In the genomic region with DNA sequence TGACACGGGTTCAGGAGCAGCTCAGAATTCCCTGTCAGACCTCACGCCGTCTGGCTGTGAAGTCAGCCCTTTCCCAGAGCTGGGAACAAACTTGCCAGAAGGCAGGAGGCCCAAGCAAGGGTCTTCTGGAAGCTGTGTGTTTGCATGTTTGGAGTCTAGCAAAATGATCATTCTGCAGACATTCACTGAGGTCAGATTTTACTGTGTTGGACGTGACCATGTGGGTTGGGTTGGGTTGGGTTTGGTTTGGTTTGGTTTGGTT, we compare ENCODE assay signal across 8 mouse cellular contexts. TPM values are rescaled to one million over a fixed set of nuclear protein-coding genes. Genes with fewer than 3 reads are reported as not detected.
DNase-seq lines count a peak whose midpoint lies in the region; ATAC-seq and TF ChIP-seq lines count a peak whose summit lies in the region.

No protein-coding gene starts in this region.

- H3K9me3 ChIP-seq in heart, postnatal 0 days (replicated peaks; ENCODE audit: control insufficient read depth, low read length) = no peaks in the 10 kb centered on the region
- H3K9me3 ChIP-seq in hindbrain, embryonic 14.5 days (ENCODE audit: control insufficient read depth, low read length) = no peaks in the 10 kb centered on the region
- H3K9me3 ChIP-seq in midbrain, embryonic 14.5 days (ENCODE audit: control insufficient read depth, low read length) = no peaks in the 10 kb centered on the region

- 33% methylated on average over 4 of the region's 4 CpGs for WGBS in heart, postnatal 0 days
- 26% methylated on average over 4 of the region's 4 CpGs for WGBS in hindbrain, embryonic 14.5 days
- 31% methylated on average over 4 of the region's 4 CpGs for WGBS in midbrain, embryonic 14.5 days

- no peak for TF ChIP-seq CTCF in heart, postnatal 0 days (IDR thresholded peaks at IDR 0.05; ENCODE audit: low read depth)

- TF ChIP-seq EP300 in heart, postnatal 0 days (IDR thresholded peaks at IDR 0.05; ENCODE audit: low read depth) = no peak

- intact Hi-C loops in heart, postnatal 36 days (cut with DNase I) = no loop called here

- no peak for DNase-seq in heart, postnatal 0 days (ENCODE audit: low spot score)
- DNase-seq in heart, postnatal 36 days = no peak
- peak; percentile 43 for DNase-seq in hindbrain, embryonic 14.5 days (ENCODE audit: low spot score)
- no peak for DNase-seq in midbrain, embryonic 14.5 days
- no peak for DNase-seq in thymus, postnatal 10 days (ENCODE audit: low spot score in 2 of 2)
- DNase-seq in spleen, postnatal 36 days (ENCODE audit: low spot score in 2 of 2) = no peak

- H3K36me3 ChIP-seq in heart, postnatal 0 days (replicated peaks; ENCODE audit: control insufficient read depth, insufficient read depth, low read length) = peaks cover 29% of the 10 kb centered on the region
- peaks cover 15% of the 10 kb centered on the region; the same call in 1 of the 2 replicates for H3K36me3 ChIP-seq in hindbrain, embryonic 14.5 days (replicated peaks; ENCODE audit: control insufficient read depth, insufficient read depth)
- H3K36me3 ChIP-seq in midbrain, embryonic 14.5 days (ENCODE audit: control insufficient read depth, insufficient read depth, low read length) = peaks cover 17% of the 10 kb centered on the region

- 0 out of 2 replicates have a peak overlapping the region, but pooled peaks have one; percentile 44 for H3K9ac ChIP-seq in heart, postnatal 0 days (replicated peaks; ENCODE audit: low read depth, low read length)
- H3K9ac ChIP-seq in hindbrain, embryonic 14.5 days = peak overlapping the region; percentile 55
- peak overlapping the region; percentile 39; the same call in 1 of the 2 replicates for H3K9ac ChIP-seq in midbrain, embryonic 14.5 days (replicated peaks; ENCODE audit: low read length)

- peak overlapping the region; percentile 92 for H3K27ac ChIP-seq in heart, postnatal 0 days (ENCODE audit: low read depth)
- peak overlapping the region; percentile 73 for H3K27ac ChIP-seq in brown adipose tissue, adult 24 weeks (replicated peaks; ENCODE audit: low read depth, low read length)
- peak overlapping the region; percentile 97 for H3K27ac ChIP-seq in hindbrain, embryonic 14.5 days
- H3K27ac ChIP-seq in midbrain, embryonic 14.5 days (replicated peaks; ENCODE audit: low read depth, low read length) = peak overlapping the region; percentile 99

- H3K27me3 ChIP-seq in heart, postnatal 0 days (ENCODE audit: control insufficient read depth, insufficient read depth, low read length) = no peaks in the 10 kb centered on the region
- no peaks in the 10 kb centered on the region for H3K27me3 ChIP-seq in hindbrain, embryonic 14.5 days (ENCODE audit: control insufficient read depth, insufficient read depth, low read length)
- no peaks in the 10 kb centered on the region for H3K27me3 ChIP-seq in midbrain, embryonic 14.5 days (ENCODE audit: control insufficient read depth, insufficient read depth, low read length)

- H3K4me2 ChIP-seq in heart, postnatal 0 days (ENCODE audit: low read depth, low read length) = peak overlapping the region; percentile 42; the same call in 1 of the 2 replicates
- H3K4me2 ChIP-seq in hindbrain, embryonic 14.5 days (replicated peaks) = peak overlapping the region; percentile 10; the same call in 1 of the 2 replicates
- H3K4me2 ChIP-seq in midbrain, embryonic 14.5 days (ENCODE audit: low read length) = peak overlapping the region; percentile 43; the same call in 1 of the 2 replicates

- H3K4me3 ChIP-seq in heart, postnatal 0 days (ENCODE audit: low read depth, low read length) = no peak overlapping the region
- no peak overlapping the region for H3K4me3 ChIP-seq in brown adipose tissue, adult 24 weeks (ENCODE audit: insufficient read depth, low read depth, low read length)
- H3K4me3 ChIP-seq in hindbrain, embryonic 14.5 days (replicated peaks; ENCODE audit: low read length) = no peak overlapping the region
- H3K4me3 ChIP-seq in midbrain, embryonic 14.5 days (replicated peaks; ENCODE audit: low read depth, low read length) = no peak overlapping the region

- ATAC-seq in heart, postnatal 0 days (ENCODE audit: insufficient read depth, low read depth) = no peak; the same call in 1 of the 2 replicates
- ATAC-seq in hindbrain, embryonic 14.5 days (ENCODE audit: low FRiP score) = no peak
- no peak for ATAC-seq in midbrain, embryonic 14.5 days (ENCODE audit: low FRiP score, low TSS enrichment)
- no peak for ATAC-seq in activated CD4-positive, CD25-positive, alpha-beta regulatory T cell, adult 4 months

- H3K4me1 ChIP-seq in heart, postnatal 0 days (ENCODE audit: control insufficient read depth, insufficient read depth) = peaks cover 64% of the 10 kb centered on the region
- H3K4me1 ChIP-seq in brown adipose tissue, adult 24 weeks (ENCODE audit: control insufficient read depth, insufficient read depth, insufficient read length, low read length) = peaks cover 32% of the 10 kb centered on the region
- H3K4me1 ChIP-seq in hindbrain, embryonic 14.5 days (replicated peaks; ENCODE audit: control insufficient read depth, insufficient read depth, low read length) = peaks cover 65% of the 10 kb centered on the region
- H3K4me1 ChIP-seq in midbrain, embryonic 14.5 days (ENCODE audit: control insufficient read depth, insufficient read depth, low read length) = peaks cover 62% of the 10 kb centered on the region

RNA-seq across cellular contexts. Expression of a gene that starts 20.7 kb away (rescaled TPM):
- total RNA-seq in heart, postnatal 0 days (2014; rRNA removed; ENCODE audit: low replicate concordance) = 48.5 and 50.0 TPM in 2 replicates
- polyA plus RNA-seq in heart, postnatal 0 days (2015; fragmentation: Nextera tagmentation; extraction: Ambion mirVana) = 18.4 and 18.5 TPM in 2 replicates
- total RNA-seq in heart, postnatal 36 days (2021) = 10 to 100 TPM; 39.8 to 43.5 TPM
- polyA plus RNA-seq in brown adipose tissue, adult 24 weeks (2012; ENCODE audit: insufficient read depth, insufficient read length, missing spikeins) = 21.7 and 21.9 TPM in 2 replicates
- polyA plus RNA-seq in hindbrain, embryonic 14.5 days (2014; fragmentation: Nextera tagmentation; extraction: Ambion mirVana) = 20.6 and 22.5 TPM in 2 replicates
- 15.9 and 20.5 TPM in 2 replicates for polyA plus RNA-seq in midbrain, embryonic 14.5 days (2014; fragmentation: Nextera tagmentation; extraction: Ambion mirVana)
- polyA plus RNA-seq in activated CD4-positive, CD25-positive, alpha-beta regulatory T cell, adult 4 months (2017; shearing (Covaris generic)) = 10 to 100 TPM; 18.4 to 20.7 TPM

RNA-seq across cellular contexts. Expression of a gene that starts 51.5 kb away (rescaled TPM):
- 30.3 and 35.6 TPM in 2 replicates for total RNA-seq in heart, postnatal 0 days (2014; rRNA removed; ENCODE audit: low replicate concordance)
- polyA plus RNA-seq in heart, postnatal 0 days (2015; fragmentation: Nextera tagmentation; extraction: Ambion mirVana) = 17.0 and 17.4 TPM in 2 replicates
- total RNA-seq in heart, postnatal 36 days (2021) = 10 to 100 TPM; 37.1 to 64.2 TPM
- 6.1 and 17.7 TPM in 2 replicates for polyA plus RNA-seq in brown adipose tissue, adult 24 weeks (2012; ENCODE audit: insufficient read depth, insufficient read length, missing spikeins)
- polyA plus RNA-seq in hindbrain, embryonic 14.5 days (2014; fragmentation: Nextera tagmentation; extraction: Ambion mirVana) = 8.8 and 10.5 TPM in 2 replicates
- 6.2 and 7.3 TPM in 2 replicates for polyA plus RNA-seq in midbrain, embryonic 14.5 days (2014; fragmentation: Nextera tagmentation; extraction: Ambion mirVana)
- polyA plus RNA-seq in activated CD4-positive, CD25-positive, alpha-beta regulatory T cell, adult 4 months (2017; shearing (Covaris generic)) = 10 to 100 TPM; 17.5 to 31.2 TPM
